Mouse (Mus musculus) forebrain, embryonic 10.5 days (tissue): ENCODE measurements around the gene Arid2. TPM values are rescaled to one million over a fixed set of nuclear protein-coding genes. Genes with fewer than 3 reads are reported as not detected.
"Not testable (repeated sequence)": the region's sequence is repeated elsewhere in the genome, so short reads cannot be mapped to it uniquely, and the experiment has no call there.

Source experiments
- DNase-seq: peaks from one replicate; pipeline ENCODE4 v3.0.0-alpha.2; 2017; ENCODE audit warnings: low spot score; ENCODE audit errors: extremely low spot score
- H3K27ac ChIP-seq: fragments of 300-500 bp; sonication (generic); 2 replicates; pipeline ENCODE4 v1.5.1; 2016; ENCODE audit warnings: mild to moderate bottlenecking
- H3K27me3 ChIP-seq: fragments of 300-500 bp; sonication (generic); 2 replicates; pipeline ENCODE4 v1.6.1; 2016; ENCODE audit warnings: mild to moderate bottlenecking; ENCODE audit not compliant: poor library complexity, severe bottlenecking
- H3K36me3 ChIP-seq: fragments of 300-500 bp; sonication (generic); replicated peaks from 2 replicates; pipeline ENCODE4 v1.6.1; 2016; ENCODE audit warnings: mild to moderate bottlenecking, moderate library complexity
- H3K4me1 ChIP-seq: fragments of 300-500 bp; sonication (generic); 2 replicates; pipeline ENCODE4 v1.6.1; 2016
- H3K4me3 ChIP-seq: fragments of 300-500 bp; sonication (generic); 2 replicates; pipeline ENCODE4 v1.5.1; 2016; ENCODE audit warnings: mild to moderate bottlenecking, moderate library complexity
- H3K9me3 ChIP-seq: fragments of 300-500 bp; sonication (generic); 2 replicates; pipeline ENCODE4 v1.6.1; 2016; ENCODE audit warnings: mild to moderate bottlenecking, moderate library complexity
- WGBS: fragments of 180-500 bp; shearing (Covaris S2); methylation state at CpG from one replicate; pipeline ENCODE4 v1.1.7; 2016; 5-methylcytosine and 5-hydroxymethylcytosine counted together
- polyA plus RNA-seq: library from polyadenylated mRNA; unstranded; fragments of >200 nt; fragmentation: Nextera tagmentation; extraction: Ambion mirVana; gene quantifications from 2 replicates; pipeline ENCODE4 v1.2.1, GENCODE M21; 2016

Gene Arid2
- polyA plus RNA-seq, 1 experiment from 2014 or later = 28.7 TPM

GRCm38 (mm10) chr15:96405548-96405947 lies 118.2 kb downstream of the Arid2 start:
- H3K4me3 ChIP-seq = no peak overlapping the region
- no peaks in the 10 kb centered on the region for H3K4me1 ChIP-seq
- H3K9me3 ChIP-seq = no peaks in the 10 kb centered on the region
- no peak overlapping the region for H3K27ac ChIP-seq
- WGBS = 90% methylated on average over 5 of the region's 5 CpGs
- peaks cover 80% of the 10 kb centered on the region for H3K36me3 ChIP-seq
- DNase-seq = no peak
- H3K27me3 ChIP-seq = no peaks in the 10 kb centered on the region

- no peaks in the 10 kb centered on the region for H3K4me1 ChIP-seq
- no peak overlapping the region for H3K4me3 ChIP-seq
- DNase-seq = no peak
- no peaks in the 10 kb centered on the region for H3K9me3 ChIP-seq
- H3K27ac ChIP-seq = no peak overlapping the region
- no peaks in the 10 kb centered on the region for H3K27me3 ChIP-seq
- peaks cover 82% of the 10 kb centered on the region for H3K36me3 ChIP-seq
- WGBS = 82% methylated on average over 4 of the region's 4 CpGs
These were observed 118.9 kb downstream of the Arid2 start for GRCm38 (mm10) chr15:96406253-96406652.

- H3K27ac ChIP-seq = no peak overlapping the region
- no peak overlapping the region for H3K4me3 ChIP-seq
- H3K27me3 ChIP-seq = no peaks in the 10 kb centered on the region
- no peak for DNase-seq
- H3K9me3 ChIP-seq = no peaks in the 10 kb centered on the region
- 89% methylated on average over 2 of the region's 2 CpGs for WGBS
- no peaks in the 10 kb centered on the region for H3K4me1 ChIP-seq
- peaks cover 83% of the 10 kb centered on the region for H3K36me3 ChIP-seq
These were observed 119.8 kb downstream of the Arid2 start for GRCm38 (mm10) chr15:96407151-96407550.

GRCm38 (mm10) chr15:96408717-96409121 lies 121.4 kb downstream of the Arid2 start:
- no peak for DNase-seq
- Histone ChIP-seq H3K4me3 (no peak overlapping the region), H3K9me3 (no peaks in the 10 kb centered on the region), H3K27me3 (no peaks in the 10 kb centered on the region), H3K36me3 (peaks cover 83% of the 10 kb centered on the region), H3K27ac (no peak overlapping the region), H3K4me1 (no peaks in the 10 kb centered on the region)
- WGBS = 93% methylated on average over 6 of the region's 6 CpGs

- WGBS = 94% methylated on average over 12 of the region's 12 CpGs
These were observed 130.8 kb downstream of the Arid2 start for GRCm38 (mm10) chr15:96418161-96418560.

GRCm38 (mm10) chr15:96419920-96420319 lies 132.6 kb downstream of the Arid2 start:
- DNase-seq = no peak
- WGBS = 95% methylated on average over 8 of the region's 8 CpGs
- no peaks in the 10 kb centered on the region for H3K9me3 ChIP-seq
- no peaks in the 10 kb centered on the region for H3K4me1 ChIP-seq
- peaks cover 100% of the 10 kb centered on the region for H3K36me3 ChIP-seq
- no peak overlapping the region for H3K27ac ChIP-seq
- no peak overlapping the region for H3K4me3 ChIP-seq
- no peaks in the 10 kb centered on the region for H3K27me3 ChIP-seq

More at GRCm38 (mm10) chr15:96418161-96418560, 130.8 kb downstream of the Arid2 start:
- H3K36me3 ChIP-seq = peaks cover 100% of the 10 kb centered on the region
- no peaks in the 10 kb centered on the region for H3K27me3 ChIP-seq
- no peak overlapping the region for H3K4me3 ChIP-seq
- no peaks in the 10 kb centered on the region for H3K9me3 ChIP-seq
- no peak for DNase-seq
- H3K27ac ChIP-seq = no peak overlapping the region
- no peaks in the 10 kb centered on the region for H3K4me1 ChIP-seq

GRCm38 (mm10) chr15:96434202-96434601 lies 146.9 kb downstream of the Arid2 start:
- no peaks in the 10 kb centered on the region; the same call in 1 of the 2 replicates for H3K9me3 ChIP-seq
- 98% methylated on average over 1 of the region's 1 CpGs for WGBS
- H3K4me3 ChIP-seq = no peak overlapping the region
- peaks cover 81% of the 10 kb centered on the region for H3K36me3 ChIP-seq
- H3K27me3 ChIP-seq = no peaks in the 10 kb centered on the region
- DNase-seq = no peak
- H3K4me1 ChIP-seq = no peaks in the 10 kb centered on the region
- no peak overlapping the region for H3K27ac ChIP-seq

GRCm38 (mm10) chr15:96441480-96441879 lies 154.2 kb downstream of the Arid2 start:
- H3K9me3 ChIP-seq, DNase-seq, H3K27ac ChIP-seq, H3K4me1 ChIP-seq, H3K27me3 ChIP-seq, H3K4me3 ChIP-seq: not testable (repeated sequence)
- WGBS = 86% methylated on average over 6 of the region's 6 CpGs
- H3K36me3 ChIP-seq = peaks cover 80% of the 10 kb centered on the region

GRCm38 (mm10) chr15:96446785-96447184 lies 159.5 kb downstream of the Arid2 start:
- 73% methylated on average over 10 of the region's 10 CpGs for WGBS
- Histone ChIP-seq H3K4me1 (peaks cover 6% of the 10 kb centered on the region; the same call in 1 of the 2 replicates), H3K27me3 (no peaks in the 10 kb centered on the region), H3K27ac (no peak overlapping the region), H3K4me3 (no peak overlapping the region), H3K9me3 (no peaks in the 10 kb centered on the region), H3K36me3 (peaks cover 76% of the 10 kb centered on the region)
- no peak for DNase-seq

- WGBS = 96% methylated on average over 7 of the region's 7 CpGs
- Histone ChIP-seq H3K4me3 (no peak overlapping the region), H3K27me3 (no peaks in the 10 kb centered on the region), H3K27ac (no peak overlapping the region), H3K4me1 (peaks cover 6% of the 10 kb centered on the region; the same call in 1 of the 2 replicates), H3K36me3 (peaks cover 62% of the 10 kb centered on the region), H3K9me3 (no peaks in the 10 kb centered on the region)
- no peak for DNase-seq
These were observed 161.5 kb downstream of the Arid2 start for GRCm38 (mm10) chr15:96448656-96449299.

GRCm38 (mm10) chr15:96453346-96453745 lies 166.0 kb downstream of the Arid2 start:
- Histone ChIP-seq H3K36me3 (peaks cover 47% of the 10 kb centered on the region), H3K4me3 (no peak overlapping the region), H3K27ac (no peak overlapping the region), H3K27me3 (no peaks in the 10 kb centered on the region), H3K9me3 (no peaks in the 10 kb centered on the region), H3K4me1 (peaks cover 8% of the 10 kb centered on the region)
- DNase-seq = no peak
- WGBS = 95% methylated on average over 1 of the region's 1 CpGs
